Mouse (Mus musculus): ENCODE measurements around the gene Enc1. TPM values are rescaled to one million over a fixed set of nuclear protein-coding genes. Genes with fewer than 3 reads are reported as not detected.

The Enc1 gene
- total RNA-seq, 2 experiments from 2014 or later = 8.3 to 10.2 TPM

- no peak for DNase-seq
Measured at GRCm38 (mm10) chr13:97227795-97228194, 13.1 kb upstream of the Enc1 start.

GRCm38 (mm10) chr13:97230101-97230500 lies 10.8 kb upstream of the Enc1 start:
- DNase-seq = no peak

GRCm38 (mm10) chr13:97233092-97233491 lies 7.8 kb upstream of the Enc1 start:
- peak in 1 of 2 experiments; percentile 19 for DNase-seq

- peak; percentile 82 to 90 for DNase-seq
Measured at GRCm38 (mm10) chr13:97234785-97235417, 6.0 kb upstream of the Enc1 start.

GRCm38 (mm10) chr13:97235911-97236310 lies 5.0 kb upstream of the Enc1 start:
- DNase-seq = no peak

- no peak for DNase-seq
Measured at GRCm38 (mm10) chr13:97237700-97238099, 3.2 kb upstream of the Enc1 start.

- peak; percentile 27 to 37 for DNase-seq
Measured at GRCm38 (mm10) chr13:97238181-97238981, 2.5 kb upstream of the Enc1 start.

- peak; percentile 20 to 54 for DNase-seq
Measured at GRCm38 (mm10) chr13:97239343-97240180, 1.3 kb upstream of the Enc1 start.

GRCm38 (mm10) chr13:97240279-97240964 lies 483 bp upstream of the Enc1 start:
- DNase-seq = peak; percentile 78 to 82

- no peak for DNase-seq
Measured at GRCm38 (mm10) chr13:97241787-97242280, 929 bp downstream of the Enc1 start.

- DNase-seq = peak in 1 of 2 experiments; percentile 25
Measured at GRCm38 (mm10) chr13:97242716-97243115, 1.8 kb downstream of the Enc1 start.

- DNase-seq = no peak
Measured at GRCm38 (mm10) chr13:97243962-97244711, 3.2 kb downstream of the Enc1 start.

- no peak for DNase-seq
Measured at GRCm38 (mm10) chr13:97244712-97245105, 3.8 kb downstream of the Enc1 start.

GRCm38 (mm10) chr13:97245157-97245556 lies 4.3 kb downstream of the Enc1 start:
- no peak for DNase-seq

- DNase-seq = no peak
Measured at GRCm38 (mm10) chr13:97246217-97246616, 5.3 kb downstream of the Enc1 start.

- no peak for DNase-seq
Measured at GRCm38 (mm10) chr13:97247754-97248153, 6.8 kb downstream of the Enc1 start.

- no peak for DNase-seq
Measured at GRCm38 (mm10) chr13:97249051-97249461, 8.2 kb downstream of the Enc1 start.

GRCm38 (mm10) chr13:97249507-97250078 lies 8.7 kb downstream of the Enc1 start:
- DNase-seq = no peak

GRCm38 (mm10) chr13:97250148-97250547 lies 9.2 kb downstream of the Enc1 start:
- no peak for DNase-seq

GRCm38 (mm10) chr13:97250551-97251380 lies 9.9 kb downstream of the Enc1 start:
- no peak for DNase-seq
